Mouse (Mus musculus) liver, postnatal 0 days (tissue): ENCODE results near the gene Pim3.

Experiments used
- CTCF ChIP-seq: sonication (generic); IDR thresholded peaks from 2 replicates; pipeline ENCODE4 v1.5.1; 2016; ENCODE audit warnings: antibody characterized with exemption, low read depth
- EP300 ChIP-seq: IDR thresholded peaks from 2 replicates; pipeline ENCODE4 v1.6.1; 2016; ENCODE audit warnings: antibody characterized with exemption, low read depth, mild to moderate bottlenecking

GRCm38 (mm10) chr15:88883342-88883741 is 21.4 kb downstream of the Pim3 start:
- no peak for TF ChIP-seq CTCF
- TF ChIP-seq EP300 = no peak
